Mouse (Mus musculus) stomach, embryonic 16.5 days (tissue): ENCODE results near the gene Xlr5c. TPM values are rescaled to one million over a fixed set of nuclear protein-coding genes. Genes with fewer than 3 reads are reported as not detected.
A peak's percentile ranks its signal among the peaks of the same experiment; 100 is the strongest.
"Not testable (repeated sequence)": the region's sequence is repeated elsewhere in the genome, so short reads cannot be mapped to it uniquely, and the experiment has no call there.

Experiments used
- ATAC-seq: fragments of 200-750 bp; cut with Nextera tagmentation; 2 replicates; pipeline ENCODE4 v1.8.0; 2017; ENCODE audit warnings: moderate number of reproducible peaks, moderate TSS enrichment; ENCODE audit not compliant: insufficient read depth, low FRiP score
- H3K27ac ChIP-seq: fragments of 300-500 bp; sonication (generic); 2 replicates; pipeline ENCODE4 v1.5.1; 2014; ENCODE audit warnings: low read length
- H3K27me3 ChIP-seq: fragments of 300-500 bp; sonication (generic); 2 replicates; pipeline ENCODE4 v1.6.1; 2014; ENCODE audit warnings: low read length, control low read depth, mixed read lengths; ENCODE audit not compliant: control insufficient read depth, insufficient read depth
- H3K36me3 ChIP-seq: fragments of 300-500 bp; sonication (generic); 2 replicates; pipeline ENCODE4 v1.6.1; 2014; ENCODE audit warnings: low read length; ENCODE audit not compliant: control insufficient read depth, insufficient read depth
- H3K4me1 ChIP-seq: fragments of 300-500 bp; sonication (generic); 2 replicates; pipeline ENCODE4 v1.6.1; 2014; ENCODE audit warnings: low read length, control low read depth, mixed read lengths; ENCODE audit not compliant: control insufficient read depth, insufficient read depth
- H3K4me2 ChIP-seq: fragments of 300-500 bp; sonication (generic); 2 replicates; pipeline ENCODE4 v1.6.1; 2014; ENCODE audit warnings: low read depth, low read length, mixed read lengths
- H3K4me3 ChIP-seq: fragments of 300-500 bp; sonication (generic); replicated peaks from 2 replicates; pipeline ENCODE4 v1.5.1; 2014; ENCODE audit warnings: mild to moderate bottlenecking, low read length
- H3K9ac ChIP-seq: fragments of 300-500 bp; sonication (generic); 2 replicates; pipeline ENCODE4 v1.6.1; 2014; ENCODE audit warnings: low read length
- H3K9me3 ChIP-seq: fragments of 300-500 bp; sonication (generic); replicated peaks from 2 replicates; pipeline ENCODE4 v1.6.1; 2016; ENCODE audit warnings: low read length, control low read depth; ENCODE audit not compliant: control insufficient read depth
- WGBS: fragments of 180-500 bp; shearing (Covaris S2); extraction: QIAGEN DNeasy Blood & Tissue Kit; methylation state at CpG from one replicate; pipeline ENCODE4 v1.1.7; 2014; 5-methylcytosine and 5-hydroxymethylcytosine counted together
- polyA plus RNA-seq: library from polyadenylated mRNA; unstranded; fragments of >200 nt; fragmentation: Nextera tagmentation; extraction: Ambion mirVana; gene quantifications from 2 replicates; pipeline ENCODE4 v1.2.1, GENCODE M21; 2015

The Xlr5c gene
- polyA plus RNA-seq = not detected in 2 replicates

- not testable (repeated sequence) for H3K27ac ChIP-seq, H3K9me3 ChIP-seq, ATAC-seq, H3K4me3 ChIP-seq, H3K36me3 ChIP-seq, H3K27me3 ChIP-seq, H3K4me1 ChIP-seq, H3K4me2 ChIP-seq, H3K9ac ChIP-seq
- WGBS = 91% methylated on average over 11 of the region's 17 CpGs
Observed at GRCm38 (mm10) chrX:73292876-73293275, at the start of gene Xlr5c, which contains the start of gene Xlr5a. Gene Xlr5c (minus strand): TSS chrX:73292976. Gene Xlr5a (minus strand): TSS chrX:73292976.

- H3K9me3 ChIP-seq = no peaks in the 10 kb centered on the region
- WGBS = 21% methylated on average over 37 of the region's 37 CpGs
Observed at GRCm38 (mm10) chrX:73342483-73342895, 49.7 kb upstream of the Xlr5c start, which contains the start of gene Zfp275. Gene Zfp275 (plus strand): TSS chrX:73342621.

DNA sequence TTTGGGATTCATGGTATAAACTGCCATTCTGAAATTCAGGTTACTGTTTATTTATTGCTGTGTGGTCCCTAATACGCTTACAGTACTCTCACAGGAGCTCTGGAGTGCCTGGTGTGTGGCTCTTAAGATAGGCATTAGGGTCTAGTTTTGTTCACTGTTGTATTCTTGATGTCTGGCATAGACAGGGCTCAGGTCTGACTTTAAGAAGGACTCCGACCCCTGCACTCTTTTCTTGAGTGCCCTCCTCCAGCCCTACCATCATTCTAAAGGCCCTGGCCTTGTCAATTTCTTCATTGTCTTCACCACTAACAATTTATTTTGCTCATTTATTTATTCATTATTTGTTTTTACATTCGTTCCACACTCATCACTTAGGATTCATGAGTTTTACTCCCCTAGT lies 49.3 kb upstream of the Xlr5c start:
- 19% methylated on average over 3 of the region's 3 CpGs for WGBS
- no peak overlapping the region; the same call in 1 of the 2 replicates for H3K4me3 ChIP-seq
- no peak; the same call in 1 of the 2 replicates for ATAC-seq
- peak overlapping the region; percentile 58 for H3K4me2 ChIP-seq
- H3K9me3 ChIP-seq = no peaks in the 10 kb centered on the region
- H3K27me3 ChIP-seq = peaks cover 3% of the 10 kb centered on the region; the same call in 1 of the 2 replicates
- H3K27ac ChIP-seq = no peak overlapping the region
- no peak overlapping the region for H3K9ac ChIP-seq
- no peaks in the 10 kb centered on the region for H3K36me3 ChIP-seq
- no peaks in the 10 kb centered on the region for H3K4me1 ChIP-seq

More at GRCm38 (mm10) chrX:73342483-73342895, 49.7 kb upstream of the Xlr5c start, which contains the start of gene Zfp275:
- H3K27me3 ChIP-seq = peaks cover 3% of the 10 kb centered on the region; the same call in 1 of the 2 replicates
- peak within 1 kb of the TSS; percentile 58 for H3K4me2 ChIP-seq
- H3K4me3 ChIP-seq = peak within 1 kb of the TSS; percentile 67
- peak; percentile 95 for ATAC-seq
- H3K36me3 ChIP-seq = no peaks in the 10 kb centered on the region
- peak within 1 kb of the TSS; percentile 80 for H3K9ac ChIP-seq
- H3K4me1 ChIP-seq = no peaks in the 10 kb centered on the region
- H3K27ac ChIP-seq = no peak within 1 kb of the TSS

GRCm38 (mm10) chrX:73341473-73341872 lies 48.7 kb upstream of the Xlr5c start:
- 58% methylated on average over 1 of the region's 1 CpGs for WGBS
- Histone ChIP-seq H3K9ac (no peak overlapping the region), H3K4me3 (no peak overlapping the region), H3K4me2 (no peak overlapping the region), H3K36me3 (no peaks in the 10 kb centered on the region), H3K4me1 (no peaks in the 10 kb centered on the region), H3K27me3 (peaks cover 3% of the 10 kb centered on the region; the same call in 1 of the 2 replicates), H3K27ac (no peak overlapping the region), H3K9me3 (no peaks in the 10 kb centered on the region)
- ATAC-seq = no peak

GRCm38 (mm10) chrX:73336740-73337139 lies 44.0 kb upstream of the Xlr5c start, which contains the start of gene Gm45015:
Gene Gm45015 (minus strand): TSS chrX:73336840.
- WGBS = 82% methylated on average over 4 of the region's 4 CpGs

DNA sequence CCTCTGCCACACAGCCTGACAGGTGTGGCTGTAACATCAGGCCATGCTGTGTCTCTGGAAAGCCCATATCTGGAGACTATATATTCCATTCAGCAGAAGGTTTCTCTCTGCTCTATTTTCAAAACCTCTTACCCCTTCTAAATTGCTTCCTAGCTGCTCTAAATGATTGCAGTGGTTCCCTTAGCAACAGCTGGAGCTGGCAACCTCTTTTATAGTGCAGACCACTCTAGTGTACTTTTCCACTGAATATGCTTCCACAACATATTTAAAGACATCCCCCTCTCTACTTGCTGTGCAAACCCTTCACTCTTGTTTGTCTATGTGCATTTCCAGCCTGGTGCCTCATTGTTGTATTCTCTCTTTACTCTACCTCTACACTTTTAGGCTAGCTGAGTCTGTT lies 40.8 kb upstream of the Xlr5c start:
- no peak overlapping the region for H3K4me2 ChIP-seq
- no peaks in the 10 kb centered on the region; the same call in 1 of the 2 replicates for H3K27me3 ChIP-seq
- no peaks in the 10 kb centered on the region for H3K4me1 ChIP-seq
- H3K9ac ChIP-seq = no peak overlapping the region
- no peaks in the 10 kb centered on the region for H3K36me3 ChIP-seq
- no peak overlapping the region for H3K4me3 ChIP-seq
- no peak overlapping the region for H3K27ac ChIP-seq
- ATAC-seq = no peak
- no peaks in the 10 kb centered on the region for H3K9me3 ChIP-seq

More at GRCm38 (mm10) chrX:73336740-73337139, 44.0 kb upstream of the Xlr5c start, which contains the start of gene Gm45015:
- no peak within 1 kb of the TSS for H3K4me2 ChIP-seq
- no peaks in the 10 kb centered on the region; the same call in 1 of the 2 replicates for H3K27me3 ChIP-seq
- no peak for ATAC-seq
- no peaks in the 10 kb centered on the region for H3K4me1 ChIP-seq
- H3K36me3 ChIP-seq = no peaks in the 10 kb centered on the region
- no peaks in the 10 kb centered on the region for H3K9me3 ChIP-seq
- H3K27ac ChIP-seq = no peak within 1 kb of the TSS
- no peak within 1 kb of the TSS for H3K9ac ChIP-seq
- H3K4me3 ChIP-seq = no peak within 1 kb of the TSS

GRCm38 (mm10) chrX:73327215-73327614 lies 34.4 kb upstream of the Xlr5c start:
- WGBS = 74% methylated on average over 2 of the region's 2 CpGs
- peaks cover 4% of the 10 kb centered on the region; the same call in 1 of the 2 replicates for H3K27me3 ChIP-seq
- H3K4me1 ChIP-seq = no peaks in the 10 kb centered on the region
- ATAC-seq = no peak
- H3K4me3 ChIP-seq = no peak overlapping the region
- H3K9me3 ChIP-seq = no peaks in the 10 kb centered on the region
- no peaks in the 10 kb centered on the region for H3K36me3 ChIP-seq
- no peak overlapping the region for H3K4me2 ChIP-seq
- H3K9ac ChIP-seq = no peak overlapping the region
- no peak overlapping the region for H3K27ac ChIP-seq

- no peak overlapping the region for H3K4me2 ChIP-seq
Observed at GRCm38 (mm10) chrX:73321029-73321428, 28.3 kb upstream of the Xlr5c start.

GRCm38 (mm10) chrX:73312522-73312921 lies 19.7 kb upstream of the Xlr5c start:
- ATAC-seq = no peak
- H3K9me3 ChIP-seq = no peaks in the 10 kb centered on the region
- WGBS = 33% methylated on average over 3 of the region's 3 CpGs
- no peak overlapping the region for H3K4me3 ChIP-seq
- H3K27ac ChIP-seq = no peak overlapping the region
- no peaks in the 10 kb centered on the region for H3K4me1 ChIP-seq
- H3K4me2 ChIP-seq = no peak overlapping the region
- H3K27me3 ChIP-seq = no peaks in the 10 kb centered on the region
- no peaks in the 10 kb centered on the region for H3K36me3 ChIP-seq
- H3K9ac ChIP-seq = no peak overlapping the region

More at GRCm38 (mm10) chrX:73321029-73321428, 28.3 kb upstream of the Xlr5c start:
- no peak for ATAC-seq
- Histone ChIP-seq H3K27me3 (no peaks in the 10 kb centered on the region; the same call in 1 of the 2 replicates), H3K27ac (no peak overlapping the region), H3K4me1 (no peaks in the 10 kb centered on the region), H3K9ac (no peak overlapping the region), H3K9me3 (no peaks in the 10 kb centered on the region), H3K4me3 (no peak overlapping the region), H3K36me3 (no peaks in the 10 kb centered on the region)
- WGBS = 58% methylated on average over 3 of the region's 3 CpGs
